Mouse (Mus musculus) hematopoietic stem cell, adult 5-6 weeks (primary cell): ENCODE data around the gene Tsc1. TPM values are rescaled to one million over a fixed set of nuclear protein-coding genes. Genes with fewer than 3 reads are reported as not detected.
A peak's percentile ranks its signal among the peaks of the same experiment; 100 is the strongest.

Experiments
- ATAC-seq, 2 experiments: fragments of 125-278 bp in 1 of 2; replicated peaks in 1 of 2; 2 replicates each; pipeline ENCODE4 v1.8.0; 2016 to 2017; ENCODE audit warnings: inconsistent platforms in 2 of 2, mild to moderate bottlenecking in 2 of 2, moderate number of reproducible peaks in 2 of 2, low read depth in 1 of 2, moderate TSS enrichment in 1 of 2; ENCODE audit not compliant: low FRiP score in 2 of 2, poor library complexity in 2 of 2, severe bottlenecking in 2 of 2, insufficient read depth in 1 of 2, low TSS enrichment in 1 of 2
- total RNA-seq: library from RNA; stranded (forward); fragments of 172-1452, 232-1000 nt; gene quantifications from 2 replicates; pipeline ENCODE4 v1.2.3, GENCODE M21; 2017

The Tsc1 gene
- 22.8 and 23.5 TPM in 2 replicates for total RNA-seq

GRCm38 (mm10) chr2:28640461-28641424 is at the start of gene Tsc1:
Gene Tsc1, plus strand, starts transcription at chr2:28641228.
- ATAC-seq: peak; percentile 93 to 96

- peak; percentile 9 to 52; a peak in 2 of 4 replicates for ATAC-seq
These were observed 49.5 kb upstream of the Tsc1 start for GRCm38 (mm10) chr2:28591479-28591878.

DNA sequence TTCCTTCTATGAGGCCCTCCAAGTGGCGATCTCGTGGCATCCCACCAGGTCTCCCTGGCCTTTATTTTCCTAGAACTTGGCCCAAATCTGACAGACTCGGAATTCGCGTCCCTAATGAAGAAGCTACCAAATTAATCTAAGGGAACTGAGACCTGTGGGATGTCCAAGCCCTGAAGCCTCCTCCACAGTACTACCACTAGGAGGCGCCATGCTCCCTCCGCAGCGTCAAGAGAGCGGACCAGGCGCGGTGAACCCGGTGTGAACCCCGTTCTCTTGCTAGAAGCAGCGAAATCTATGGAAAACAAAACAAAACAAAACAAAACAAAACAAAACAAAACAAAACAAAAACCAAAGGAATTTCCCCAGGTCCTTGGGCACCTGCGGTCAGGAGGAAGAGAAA is 48.2 kb upstream of the Tsc1 start:
- peak; percentile 63 to 64; a peak in 2 of 4 replicates for ATAC-seq

DNA sequence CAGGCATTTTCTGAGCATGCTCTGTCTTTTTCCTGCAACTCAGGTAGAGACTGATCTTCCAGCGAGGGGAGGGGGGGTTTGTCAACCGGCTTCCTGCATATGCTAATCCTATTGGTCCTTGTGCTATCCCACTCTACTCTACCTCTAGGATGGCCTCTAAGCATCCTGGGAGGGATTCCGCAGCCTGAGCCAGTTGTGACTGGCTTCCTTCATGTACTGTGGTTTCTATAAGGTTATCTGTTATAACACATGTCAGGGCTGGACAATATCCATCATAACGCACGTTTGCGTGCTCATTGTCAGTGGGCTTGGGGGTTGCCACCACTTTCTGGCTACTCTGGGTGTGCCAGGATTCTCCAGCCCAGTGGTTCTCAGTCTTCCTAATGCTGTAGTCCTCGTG is 45.0 kb upstream of the Tsc1 start:
- no peak for ATAC-seq

DNA sequence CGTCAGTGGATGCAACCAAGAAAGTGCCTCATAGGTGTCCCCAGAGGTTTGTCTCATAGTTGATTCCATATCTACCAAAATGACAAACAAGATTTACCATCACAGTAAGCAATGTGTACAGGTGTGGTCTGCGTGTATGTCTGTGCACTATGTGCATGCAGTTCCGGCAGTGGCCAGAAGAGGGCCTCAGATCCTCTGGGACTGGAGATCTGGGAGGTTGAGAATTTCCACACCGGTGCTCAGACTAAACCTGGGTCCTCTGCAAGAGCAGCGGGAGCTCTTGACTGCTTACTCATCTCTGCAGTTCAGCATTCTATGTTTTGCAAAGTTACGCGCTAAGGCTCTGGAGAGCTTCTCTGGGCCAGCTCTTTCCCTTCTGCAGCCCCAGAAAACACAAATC is 44.0 kb upstream of the Tsc1 start:
- ATAC-seq: no peak

DNA sequence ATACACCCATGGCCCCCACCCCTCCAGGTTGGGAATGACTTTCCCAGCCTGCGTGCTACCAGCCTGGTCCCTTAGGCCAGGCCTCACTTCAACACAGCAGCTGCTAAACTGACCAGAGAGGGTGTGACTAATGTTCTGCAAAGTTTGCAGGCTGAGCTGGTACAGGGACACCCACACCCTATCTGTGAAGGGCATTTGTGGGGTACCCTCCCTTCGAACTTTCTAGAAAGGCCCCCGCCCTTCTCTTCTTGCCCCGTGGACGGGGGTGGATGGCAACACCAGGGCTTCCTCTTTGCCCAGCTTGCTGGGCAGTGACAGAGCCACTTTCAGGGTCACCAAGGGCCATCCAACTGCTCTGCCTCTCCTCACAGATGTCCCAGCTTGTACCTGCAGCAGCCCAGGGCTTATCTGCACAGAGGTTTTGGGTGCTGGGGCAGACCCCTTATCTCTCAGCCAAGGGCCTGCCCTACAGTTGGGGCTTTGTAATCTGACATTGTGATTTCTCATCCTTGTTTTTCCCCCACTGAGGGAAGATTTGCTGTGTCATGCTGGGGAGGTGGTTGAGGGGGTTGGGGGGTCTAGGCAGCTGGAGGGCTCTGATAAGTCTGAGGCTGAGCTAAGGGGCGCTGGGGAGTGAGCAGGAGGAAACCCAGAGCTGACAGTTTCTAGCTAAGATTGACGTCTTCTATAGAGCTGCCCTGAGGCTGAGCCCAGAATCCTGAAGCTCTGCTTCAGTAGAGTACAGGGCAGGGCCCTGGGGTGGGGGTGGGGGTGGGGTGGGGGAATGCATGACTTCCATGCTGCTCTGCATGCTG is 43.1 kb upstream of the Tsc1 start:
- peak; percentile 49 to 50 for ATAC-seq

- peak; percentile 7 to 40 for ATAC-seq
These were observed 42.1 kb upstream of the Tsc1 start for GRCm38 (mm10) chr2:28598692-28599568.

- ATAC-seq: peak in 1 of 2 experiments; percentile 17; a peak in 3 of 4 replicates
These were observed 41.5 kb upstream of the Tsc1 start for GRCm38 (mm10) chr2:28599569-28599900.

DNA sequence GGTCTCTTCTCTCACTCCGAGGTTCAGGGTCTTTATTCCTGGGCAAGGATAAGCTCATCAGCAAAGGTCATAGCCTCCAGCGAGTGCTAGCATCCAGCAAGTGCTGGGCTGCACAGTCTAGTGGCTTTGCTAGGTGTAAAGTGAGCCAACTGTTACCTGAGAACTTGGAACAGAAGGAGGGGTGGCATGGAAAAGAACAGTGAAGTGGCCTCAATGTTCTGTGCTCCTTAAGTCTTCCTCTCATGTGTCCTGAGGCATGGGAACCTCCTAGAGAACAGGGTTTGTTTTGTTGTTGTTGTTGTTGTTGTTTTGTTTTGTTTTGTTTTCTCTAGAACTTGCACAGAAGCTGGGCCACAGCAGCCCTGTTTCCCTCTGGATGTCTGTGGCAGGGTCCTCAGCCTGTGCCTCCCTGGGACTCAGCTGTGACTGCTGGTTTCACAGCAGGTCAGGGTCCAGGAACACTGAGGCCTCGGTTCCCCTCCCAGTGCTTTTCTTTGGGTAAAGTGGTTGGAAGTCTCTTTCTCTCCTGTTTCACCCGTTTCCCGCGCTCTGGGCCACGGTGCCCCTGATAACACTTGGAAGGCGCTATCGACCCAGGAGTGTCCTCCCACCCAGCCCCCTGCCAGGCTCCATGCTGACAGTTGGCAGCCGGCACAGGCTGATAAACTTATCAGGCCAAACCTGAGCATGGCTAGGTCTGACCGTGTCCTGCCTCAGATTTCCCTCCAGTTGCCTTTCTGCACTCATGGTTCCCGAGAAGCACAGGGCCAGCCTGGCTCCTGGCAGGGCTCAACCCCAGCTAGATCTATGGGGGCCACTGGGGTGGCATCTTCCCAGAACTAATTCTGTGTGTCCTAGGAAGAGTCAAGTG is 39.1 kb upstream of the Tsc1 start:
- peak in 1 of 2 experiments; percentile 23; a peak in 1 of 4 replicates for ATAC-seq

DNA sequence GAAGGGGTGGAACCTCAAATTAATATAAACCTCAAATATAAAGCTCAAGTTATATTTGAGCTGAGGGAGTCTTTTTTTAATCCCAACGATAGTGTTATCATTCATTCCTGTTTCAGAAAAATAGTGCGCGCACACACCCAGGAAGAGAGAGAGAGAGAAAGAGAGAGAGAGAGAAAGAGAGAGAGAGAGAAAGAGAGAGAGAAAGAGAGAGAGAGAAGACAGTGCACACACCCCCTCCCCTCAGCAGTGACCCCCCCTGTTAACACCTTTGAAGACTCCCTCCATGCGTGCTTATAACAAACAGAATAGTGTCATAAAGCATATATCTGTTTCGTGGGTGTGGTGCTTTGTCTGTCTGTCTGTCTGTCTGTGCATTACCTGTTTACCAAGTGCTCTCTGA is 37.5 kb upstream of the Tsc1 start:
- ATAC-seq: no peak

DNA sequence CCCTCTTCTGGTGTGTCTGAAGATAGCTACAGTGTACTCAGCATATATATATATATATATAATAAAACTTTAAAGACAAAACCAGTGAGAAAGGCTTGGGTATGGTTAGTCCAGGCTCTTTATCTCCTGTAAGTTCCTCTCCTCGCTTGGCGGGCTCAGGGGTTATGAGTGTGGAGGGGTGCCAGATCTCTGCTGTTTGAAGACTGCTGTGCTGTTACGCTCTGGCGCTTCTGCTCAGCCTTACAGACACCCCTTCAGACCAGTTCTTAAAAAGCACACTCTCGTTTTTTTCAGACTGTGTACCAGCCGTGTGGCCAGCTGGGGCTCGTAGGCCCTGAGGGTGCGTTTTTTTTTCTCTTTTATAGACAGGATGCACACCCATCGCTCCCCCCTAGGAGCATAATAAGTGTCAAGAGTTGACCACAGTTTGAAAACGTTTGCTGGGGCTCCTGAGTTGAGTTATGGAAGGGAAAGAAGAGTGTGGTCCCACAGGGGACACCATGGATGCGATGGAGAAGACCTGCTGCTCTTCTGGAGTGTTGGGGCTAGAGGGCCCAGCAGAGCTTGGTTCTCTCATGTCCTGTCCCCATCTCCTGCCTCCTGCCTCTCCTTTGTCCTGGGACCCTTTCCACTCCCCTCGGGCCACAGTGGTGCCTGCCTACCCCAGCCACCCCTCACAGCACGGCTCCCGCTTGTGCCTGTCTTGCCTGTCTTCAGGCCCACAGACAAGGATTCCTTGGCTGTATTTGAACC is 35.1 kb upstream of the Tsc1 start:
- 0 out of 4 replicates have a peak, but pooled peaks of 1 of the 2 experiments have one; percentile 10 for ATAC-seq

GRCm38 (mm10) chr2:28606601-28607340 is 34.3 kb upstream of the Tsc1 start:
- ATAC-seq: peak in 1 of 2 experiments; percentile 54; a peak in 1 of 4 replicates

- no peak for ATAC-seq
These were observed 33.5 kb upstream of the Tsc1 start for GRCm38 (mm10) chr2:28607341-28608165.

DNA sequence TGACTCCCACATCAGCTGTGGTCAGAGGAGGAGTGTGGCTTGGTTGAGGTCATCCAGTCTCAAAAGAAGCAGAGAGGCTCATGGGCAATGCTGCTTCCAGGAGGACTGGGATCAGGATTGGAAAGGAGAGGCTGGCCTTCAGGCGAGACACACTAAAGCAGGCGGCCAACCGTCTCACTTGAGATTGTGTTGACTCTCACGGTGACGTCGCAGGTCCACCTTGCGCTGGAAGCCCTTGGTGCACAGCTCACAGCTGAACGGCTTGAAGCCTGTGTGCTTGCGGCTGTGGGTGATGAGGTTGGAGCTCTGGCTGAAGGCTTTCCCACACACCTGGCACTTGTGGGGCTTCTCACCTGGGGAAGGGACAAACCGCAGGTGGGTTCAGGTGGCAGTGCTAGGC is 31.2 kb upstream of the Tsc1 start:
- no peak for ATAC-seq
